Mouse (Mus musculus) cortical plate, adult 2 months (tissue): ENCODE results near the gene Thada.
"Not testable (repeated sequence)": the region's sequence is repeated elsewhere in the genome, so short reads cannot be mapped to it uniquely, and the experiment has no call there.

ENCODE experiments used
- CTCF ChIP-seq: fragments of 200-500 bp; IDR thresholded peaks from 2 replicates; pipeline ENCODE4 v1.5.1; 2011; ENCODE audit warnings: mild to moderate bottlenecking, control low read depth, low read length; ENCODE audit not compliant: insufficient read depth; ENCODE audit errors: extremely low read depth
- POLR2A ChIP-seq: fragments of 200-500 bp; IDR thresholded peaks from 2 replicates; pipeline ENCODE4 v1.6.1; 2011; ENCODE audit warnings: mild to moderate bottlenecking, low read length, control low read depth; ENCODE audit not compliant: insufficient read depth; ENCODE audit errors: extremely low read depth

DNA sequence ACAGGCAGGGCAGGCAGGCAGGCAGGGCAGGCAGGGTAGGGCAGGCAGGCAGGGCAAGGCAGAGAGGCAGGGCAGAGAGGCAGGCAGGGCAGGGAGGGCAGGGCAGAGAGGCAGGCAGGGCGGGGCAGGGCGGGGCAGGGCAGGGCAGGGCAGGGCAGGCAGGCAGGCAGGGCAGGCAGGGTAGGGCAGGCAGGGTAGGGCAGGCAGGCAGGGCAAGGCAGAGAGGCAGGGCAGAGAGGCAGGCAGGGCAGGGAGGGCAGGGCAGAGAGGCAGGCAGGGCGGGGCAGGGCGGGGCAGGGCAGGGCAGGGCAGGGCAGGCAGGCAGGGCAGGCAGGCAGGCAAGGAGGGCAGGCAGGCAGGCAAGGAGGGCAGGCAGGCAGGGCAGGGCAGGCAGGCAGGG, 231.2 kb downstream of the Thada start:
- not testable (repeated sequence) for TF ChIP-seq POLR2A, CTCF
